Mouse (Mus musculus): ENCODE measurements at regions not wholly inside any gene's neighbourhood (a gene's known extent, or its start where the extent isn't known, plus 50 kb on each side); places are given as distances from the start of the nearest gene placed in this dataset.

DNA sequence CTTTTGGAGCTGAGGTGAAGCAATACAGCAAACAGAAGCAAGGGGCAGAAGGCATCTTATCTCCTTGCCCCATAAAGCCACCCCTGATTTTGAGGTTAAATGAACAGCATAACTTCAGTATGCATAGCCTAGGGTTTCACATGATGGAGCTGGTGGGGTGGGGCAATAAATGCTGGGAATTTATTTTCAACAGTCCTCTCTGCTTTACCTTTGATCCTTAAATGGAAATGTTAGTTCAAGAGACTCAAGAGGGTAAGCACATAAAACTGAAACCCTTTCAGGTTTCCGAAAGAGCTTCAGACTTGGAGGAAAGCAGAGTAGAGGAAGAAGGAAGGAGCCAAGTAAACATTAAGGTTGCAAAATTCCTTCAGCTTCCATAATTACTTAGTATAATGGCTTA lies 290.5 kb downstream of the Epha7 start:
- no peak overlapping the region for H3K4me3 ChIP-seq
- no peaks in the 10 kb centered on the region for H3K9me3 ChIP-seq (replicated peaks)
- 56% methylated on average over 1 of the region's 1 CpGs for WGBS
- no peaks in the 10 kb centered on the region for H3K36me3 ChIP-seq
- no peaks in the 10 kb centered on the region for H3K4me1 ChIP-seq (replicated peaks)
- H3K27ac ChIP-seq, result no peak overlapping the region
- no peak overlapping the region for H3K9ac ChIP-seq
- ATAC-seq (replicated peaks; ENCODE audit: insufficient number of reproducible peaks, insufficient read depth, low FRiP score, low read depth), result no peak
- no peaks in the 10 kb centered on the region for H3K27me3 ChIP-seq
- H3K4me2 ChIP-seq, result no peak overlapping the region

DNA sequence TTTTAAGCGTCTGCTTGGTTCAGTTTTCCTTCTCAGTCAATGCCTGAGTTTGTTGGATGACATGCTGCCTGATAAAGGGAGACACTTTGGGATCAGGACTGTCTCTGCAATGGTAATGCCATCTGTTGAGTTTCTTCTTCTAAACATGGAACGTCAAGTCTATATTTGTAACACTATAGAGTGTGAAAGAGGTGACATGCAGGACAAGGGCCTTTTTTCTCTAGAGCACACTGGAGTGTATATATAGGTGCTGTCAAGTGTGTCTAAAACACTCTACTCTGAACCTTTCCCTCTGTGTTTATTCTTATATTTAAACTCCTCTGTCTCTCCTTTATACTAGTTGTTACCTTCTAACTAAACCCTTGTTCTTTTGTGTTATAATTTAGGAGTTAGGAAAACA lies 299.6 kb downstream of the Epha7 start:
- Histone ChIP-seq H3K36me3 (no peaks in the 10 kb centered on the region), H3K4me1 (replicated peaks) (peaks cover 3% of the 10 kb centered on the region), H3K4me3 (no peak overlapping the region), H3K4me2 (no peak overlapping the region), H3K27ac (peak overlapping the region; percentile 53), H3K9ac (no peak overlapping the region), H3K9me3 (replicated peaks) (no peaks in the 10 kb centered on the region), H3K27me3 (no peaks in the 10 kb centered on the region)
- ATAC-seq (replicated peaks; ENCODE audit: insufficient number of reproducible peaks, insufficient read depth, low FRiP score, low read depth), result peak; percentile 58; the same call in 1 of the 2 replicates
- 39% methylated on average over 2 of the region's 2 CpGs for WGBS

DNA sequence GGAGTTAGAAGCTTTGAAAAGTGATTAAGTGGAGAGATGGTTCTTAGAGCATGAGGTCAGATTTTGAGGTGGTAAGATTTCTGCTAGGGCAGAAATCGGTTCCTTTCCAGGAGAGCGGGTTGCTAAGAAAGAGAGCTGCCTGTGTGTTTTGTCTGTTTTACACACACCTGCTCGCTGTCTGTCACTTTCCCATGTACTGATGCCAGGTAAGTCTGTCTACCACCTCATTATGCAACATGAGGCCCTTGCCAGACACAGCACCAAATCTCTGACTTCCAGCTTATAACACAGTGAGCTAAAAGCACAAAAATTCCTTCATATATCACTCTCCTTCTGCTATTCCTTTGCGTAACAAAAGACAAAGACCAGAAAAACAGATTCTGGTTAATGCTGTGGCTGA lies 304.1 kb downstream of the Epha7 start:
- H3K4me3 ChIP-seq, result no peak overlapping the region
- H3K9ac ChIP-seq, result no peak overlapping the region
- no peaks in the 10 kb centered on the region for H3K9me3 ChIP-seq (replicated peaks)
- WGBS, result 86% methylated on average over 4 of the region's 4 CpGs
- no peaks in the 10 kb centered on the region for H3K36me3 ChIP-seq
- H3K4me1 ChIP-seq (replicated peaks), result peaks cover 18% of the 10 kb centered on the region
- H3K27me3 ChIP-seq, result no peaks in the 10 kb centered on the region
- ATAC-seq (replicated peaks; ENCODE audit: insufficient number of reproducible peaks, insufficient read depth, low FRiP score, low read depth), result no peak
- no peak overlapping the region for H3K4me2 ChIP-seq
- no peak overlapping the region for H3K27ac ChIP-seq

DNA sequence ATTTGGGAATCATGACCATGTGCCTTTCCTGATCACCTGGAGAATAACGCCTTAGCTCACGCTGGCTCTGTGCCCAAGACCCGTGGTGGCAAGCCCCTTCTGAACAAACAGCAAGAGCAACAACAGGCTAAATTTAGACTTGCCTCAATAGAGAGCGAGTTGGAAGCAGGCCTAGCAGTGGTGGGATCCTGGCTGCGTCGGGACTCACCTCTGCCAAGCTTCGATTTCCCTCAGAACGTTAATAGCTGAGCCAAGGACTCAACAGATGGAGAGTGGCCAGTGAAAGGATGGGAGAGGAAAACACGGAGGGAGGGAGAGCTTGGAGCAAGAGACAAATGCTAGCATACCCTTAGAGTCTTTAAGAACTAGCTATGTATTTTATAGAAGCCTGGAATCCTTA lies 305.0 kb downstream of the Epha7 start:
- H3K4me1 ChIP-seq (replicated peaks), result peaks cover 16% of the 10 kb centered on the region
- 0 out of 2 replicates have a peak overlapping the region, but pooled peaks have one; percentile 4 for H3K4me3 ChIP-seq
- peak; percentile 86 for ATAC-seq (replicated peaks; ENCODE audit: insufficient number of reproducible peaks, insufficient read depth, low FRiP score, low read depth)
- H3K27me3 ChIP-seq, result no peaks in the 10 kb centered on the region
- no peaks in the 10 kb centered on the region for H3K9me3 ChIP-seq (replicated peaks)
- 10% methylated on average over 9 of the region's 9 CpGs for WGBS
- peak overlapping the region; percentile 45 for H3K4me2 ChIP-seq
- H3K9ac ChIP-seq, result no peak overlapping the region
- H3K36me3 ChIP-seq, result no peaks in the 10 kb centered on the region
- peak overlapping the region; percentile 76 for H3K27ac ChIP-seq

DNA sequence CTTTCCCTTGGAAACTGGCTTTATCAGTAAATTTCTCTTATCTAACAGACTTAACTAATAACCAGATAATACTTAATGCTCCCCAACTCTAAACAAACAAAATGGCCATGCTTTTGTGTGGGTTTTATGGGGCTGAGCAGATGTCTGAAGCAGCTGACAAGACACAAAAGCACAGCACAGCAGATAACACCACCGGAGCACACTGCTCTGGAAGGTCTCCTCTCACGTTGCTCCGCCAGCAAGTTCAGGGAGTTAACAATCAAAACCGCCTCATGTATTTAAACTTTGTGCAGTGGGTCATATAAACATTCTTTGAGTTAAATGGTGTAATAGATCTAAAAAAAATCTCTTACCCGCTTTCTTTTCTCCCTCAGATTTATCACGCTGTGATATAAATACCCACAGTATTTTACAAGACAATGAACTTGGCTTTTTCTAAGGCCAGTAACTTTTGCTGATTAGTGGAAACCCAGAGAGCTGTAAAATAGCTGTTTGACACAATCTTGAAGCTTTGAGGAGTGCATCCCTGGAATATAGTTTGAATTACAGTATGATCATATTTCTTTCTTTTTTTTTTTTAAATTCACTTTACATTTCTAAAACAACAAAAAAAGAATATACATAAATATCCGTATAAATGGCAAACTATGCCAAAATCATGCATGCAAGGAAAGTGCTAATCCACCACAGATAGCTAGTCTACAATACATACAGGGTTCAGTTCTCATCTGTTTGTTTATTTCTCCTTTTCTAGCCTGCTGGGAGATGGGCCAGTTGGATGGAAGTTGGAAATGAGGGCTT lies 305.9 kb downstream of the Epha7 start:
- Histone ChIP-seq H3K9ac (no peak overlapping the region), H3K4me1 (replicated peaks) (peaks cover 16% of the 10 kb centered on the region), H3K36me3 (no peaks in the 10 kb centered on the region), H3K4me2 (no peak overlapping the region; the same call in 1 of the 2 replicates), H3K27me3 (no peaks in the 10 kb centered on the region), H3K27ac (peak overlapping the region; percentile 76), H3K4me3 (no peak overlapping the region), H3K9me3 (replicated peaks) (no peaks in the 10 kb centered on the region)
- WGBS, result 25% methylated on average over 7 of the region's 7 CpGs
- no peak; the same call in 1 of the 2 replicates for ATAC-seq (replicated peaks; ENCODE audit: insufficient number of reproducible peaks, insufficient read depth, low FRiP score, low read depth)

DNA sequence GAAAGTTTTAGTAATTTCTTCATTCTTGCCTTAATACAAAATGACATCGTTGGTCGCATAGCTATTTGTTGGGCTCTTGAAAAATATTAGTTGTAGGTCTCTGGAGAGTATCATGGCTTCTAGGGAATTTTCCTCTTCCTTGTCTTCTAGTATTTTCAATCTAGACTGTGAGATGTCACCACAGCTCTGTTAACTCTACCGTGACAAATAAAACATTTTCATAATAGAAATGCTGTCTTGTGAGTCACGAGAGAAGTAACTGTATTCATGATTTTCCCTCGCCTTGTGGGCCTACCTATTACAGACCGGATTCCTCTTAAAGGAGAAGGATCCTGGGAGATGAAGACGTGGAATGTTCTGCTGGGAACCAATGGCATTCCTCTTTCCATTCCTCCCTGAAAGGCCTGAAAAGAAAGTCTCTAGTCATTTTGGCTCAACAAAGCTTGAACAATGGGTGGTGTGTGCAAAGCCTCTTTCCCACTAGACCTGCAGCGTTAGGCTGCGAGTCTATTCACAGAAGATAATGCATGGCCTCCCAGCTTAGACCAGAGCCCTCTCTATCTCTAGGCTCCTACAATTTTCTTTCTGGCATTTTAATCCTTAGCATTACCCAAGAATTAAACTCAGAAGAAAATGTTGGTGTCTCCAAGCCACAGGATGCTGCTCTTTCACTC lies 306.7 kb downstream of the Epha7 start:
- H3K36me3 ChIP-seq, result no peaks in the 10 kb centered on the region
- H3K9me3 ChIP-seq (replicated peaks), result no peaks in the 10 kb centered on the region
- H3K4me1 ChIP-seq (replicated peaks), result peaks cover 16% of the 10 kb centered on the region
- no peak overlapping the region for H3K9ac ChIP-seq
- H3K4me2 ChIP-seq, result no peak overlapping the region
- WGBS, result 72% methylated on average over 9 of the region's 9 CpGs
- H3K27ac ChIP-seq, result no peak overlapping the region
- no peak overlapping the region for H3K4me3 ChIP-seq
- H3K27me3 ChIP-seq, result no peaks in the 10 kb centered on the region
- no peak for ATAC-seq (replicated peaks; ENCODE audit: insufficient number of reproducible peaks, insufficient read depth, low FRiP score, low read depth)

DNA sequence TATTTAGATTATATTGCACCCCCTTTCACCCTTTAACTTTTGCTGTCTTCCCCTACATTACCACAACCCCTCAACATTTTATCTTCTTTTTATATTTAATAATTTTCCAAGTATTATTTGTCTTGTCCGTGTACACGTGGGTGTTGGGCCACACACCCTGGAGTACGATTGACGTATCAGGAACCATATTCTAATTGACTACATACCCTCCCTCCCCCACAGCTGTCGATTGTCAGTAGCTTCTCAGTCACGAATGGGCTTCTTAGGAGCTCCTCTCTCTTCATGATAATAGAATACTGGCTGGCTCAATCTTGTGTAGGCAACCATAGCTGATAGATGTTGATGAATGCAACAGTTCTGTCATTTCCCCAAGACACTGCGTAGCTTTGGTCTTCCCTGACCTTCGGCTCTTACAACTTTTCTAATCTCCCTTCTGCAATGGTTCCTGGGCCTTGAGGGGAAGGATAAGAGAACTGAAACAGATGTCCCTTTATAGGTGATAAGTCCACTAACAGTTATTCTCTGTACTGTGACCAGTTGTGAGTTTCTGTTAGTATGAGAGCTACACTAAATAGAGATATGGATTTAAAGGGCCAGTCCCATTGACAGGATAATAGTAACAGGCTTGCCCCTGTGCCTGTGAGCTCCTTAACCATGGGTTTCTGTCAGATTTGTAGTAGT lies 310.9 kb downstream of the Epha7 start:
- Histone ChIP-seq H3K4me1 (replicated peaks) (peaks cover 2% of the 10 kb centered on the region; the same call in 1 of the 2 replicates), H3K27me3 (no peaks in the 10 kb centered on the region), H3K9me3 (replicated peaks) (no peaks in the 10 kb centered on the region), H3K27ac (no peak overlapping the region), H3K9ac (no peak overlapping the region), H3K4me2 (no peak overlapping the region), H3K36me3 (no peaks in the 10 kb centered on the region), H3K4me3 (no peak overlapping the region)
- no peak for ATAC-seq (replicated peaks; ENCODE audit: insufficient number of reproducible peaks, insufficient read depth, low FRiP score, low read depth)
- WGBS, result 70% methylated on average over 8 of the region's 8 CpGs

DNA sequence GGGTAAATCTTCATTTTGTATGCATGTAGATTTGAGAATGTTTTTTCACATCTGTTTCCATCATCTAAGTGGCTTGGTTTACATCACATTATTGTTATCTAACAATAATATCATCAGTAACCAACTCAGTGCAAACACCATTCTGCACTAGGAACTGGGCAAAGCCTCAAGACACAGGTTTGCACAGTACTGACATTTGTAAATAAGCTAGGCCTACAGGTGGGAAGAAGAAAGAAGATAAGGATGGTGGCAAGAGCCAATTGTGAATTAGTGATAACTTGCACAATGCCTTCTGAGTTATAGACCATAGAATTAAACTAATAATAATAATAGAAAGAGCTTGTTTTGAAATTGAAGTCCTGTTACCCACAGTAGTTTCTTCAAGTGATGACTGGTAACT lies 317.6 kb downstream of the Epha7 start:
- no peak overlapping the region for H3K4me3 ChIP-seq
- peaks cover 6% of the 10 kb centered on the region for H3K4me1 ChIP-seq (replicated peaks)
- H3K9ac ChIP-seq, result no peak overlapping the region
- no peak overlapping the region for H3K4me2 ChIP-seq
- H3K27me3 ChIP-seq, result no peaks in the 10 kb centered on the region
- no peak for ATAC-seq (replicated peaks; ENCODE audit: insufficient number of reproducible peaks, insufficient read depth, low FRiP score, low read depth)
- H3K36me3 ChIP-seq, result no peaks in the 10 kb centered on the region
- H3K27ac ChIP-seq, result no peak overlapping the region
- H3K9me3 ChIP-seq (replicated peaks), result no peaks in the 10 kb centered on the region

DNA sequence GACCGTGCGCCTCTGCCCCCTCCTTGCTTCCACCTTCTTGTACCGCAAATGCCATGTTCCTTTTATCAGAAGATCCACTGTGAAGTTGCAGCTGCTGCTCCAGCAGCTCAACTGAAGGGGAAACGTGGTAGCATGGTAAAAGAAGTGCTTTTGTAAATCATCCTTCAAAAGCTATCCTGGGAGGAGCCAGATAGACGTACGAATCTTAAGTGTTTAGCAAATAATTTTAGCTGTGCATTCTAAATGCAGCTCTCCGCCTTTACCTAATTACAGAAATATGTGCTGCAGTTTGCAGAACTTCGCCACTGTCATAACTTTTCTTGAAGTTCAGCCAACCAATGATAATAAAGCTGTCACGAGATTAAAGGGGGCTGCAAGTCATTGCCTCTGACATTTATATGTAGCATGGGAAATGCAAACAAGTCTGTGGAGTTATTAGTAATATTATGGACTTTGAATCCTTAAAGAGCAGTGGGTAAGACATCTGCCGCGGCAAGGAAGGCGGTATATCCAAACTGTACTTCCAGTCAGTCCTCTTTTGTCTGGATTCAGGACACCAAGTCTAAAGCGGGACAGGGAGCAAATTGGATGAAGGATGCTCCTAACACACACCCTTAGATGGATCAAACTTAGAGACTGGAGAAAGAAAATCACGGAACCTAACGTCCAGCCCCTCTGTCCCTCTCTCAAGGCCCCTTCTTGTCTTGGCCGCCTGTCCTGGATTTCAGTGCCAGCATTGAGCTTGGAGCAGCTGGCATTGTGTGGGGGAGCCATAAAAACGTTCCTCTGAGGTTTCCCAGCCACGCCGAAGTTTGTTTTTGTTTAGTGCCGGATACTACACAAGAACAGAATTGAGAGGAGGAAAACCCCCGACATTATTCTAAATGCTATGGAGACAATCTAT lies 320.7 kb downstream of the Epha7 start:
- ATAC-seq (replicated peaks; ENCODE audit: insufficient number of reproducible peaks, insufficient read depth, low FRiP score, low read depth), result no peak
- peaks cover 6% of the 10 kb centered on the region for H3K4me1 ChIP-seq (replicated peaks)
- 55% methylated on average over 21 of the region's 21 CpGs for WGBS
- no peaks in the 10 kb centered on the region for H3K36me3 ChIP-seq
- no peak overlapping the region for H3K9ac ChIP-seq
- no peak overlapping the region for H3K27ac ChIP-seq
- H3K4me3 ChIP-seq, result no peak overlapping the region
- no peaks in the 10 kb centered on the region for H3K27me3 ChIP-seq
- H3K4me2 ChIP-seq, result peak overlapping the region; percentile 38
- H3K9me3 ChIP-seq (replicated peaks), result no peaks in the 10 kb centered on the region

DNA sequence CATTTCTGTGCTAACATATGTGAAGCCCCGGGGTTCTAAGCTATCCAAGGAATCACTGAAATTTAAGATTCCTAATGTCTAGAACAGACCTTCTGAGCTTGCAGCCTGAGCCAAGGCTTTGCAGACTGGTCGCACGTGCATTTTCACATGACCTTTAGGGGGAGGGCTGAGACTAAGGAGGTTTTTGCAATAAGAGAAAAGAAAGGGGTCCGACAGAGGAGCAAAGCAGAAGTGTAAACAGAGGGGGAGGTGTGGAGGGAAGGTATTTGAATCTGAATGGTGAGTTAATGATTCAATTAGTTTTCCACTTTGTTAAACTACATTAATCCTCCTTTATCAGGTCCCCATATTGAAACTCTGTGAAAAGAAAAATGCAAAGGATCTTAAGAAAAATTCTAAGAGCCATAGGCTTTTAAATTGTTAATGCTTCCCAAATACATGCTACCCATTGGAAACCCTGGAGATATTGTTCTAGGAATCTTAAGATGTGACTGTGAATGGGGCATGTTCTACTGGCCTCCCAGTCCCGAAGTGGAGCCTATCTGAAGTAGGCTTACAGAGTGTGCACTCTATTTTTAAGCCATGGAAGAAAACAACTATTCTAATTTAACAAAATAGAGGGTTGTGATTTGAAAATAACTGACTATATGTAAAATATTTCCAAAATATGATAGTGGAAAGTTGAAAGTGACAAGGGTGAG lies 322.9 kb downstream of the Epha7 start:
- 40% methylated on average over 5 of the region's 5 CpGs for WGBS
- H3K4me3 ChIP-seq, result no peak overlapping the region
- H3K4me1 ChIP-seq (replicated peaks), result peaks cover 6% of the 10 kb centered on the region
- no peak overlapping the region for H3K4me2 ChIP-seq
- no peak overlapping the region for H3K27ac ChIP-seq
- no peak for ATAC-seq (replicated peaks; ENCODE audit: insufficient number of reproducible peaks, insufficient read depth, low FRiP score, low read depth)
- no peaks in the 10 kb centered on the region for H3K36me3 ChIP-seq
- H3K9ac ChIP-seq, result no peak overlapping the region
- H3K27me3 ChIP-seq, result no peaks in the 10 kb centered on the region
- H3K9me3 ChIP-seq (replicated peaks), result no peaks in the 10 kb centered on the region

Measured in heart, embryonic 15.5 days (tissue).